Mouse (Mus musculus) limb, embryonic 10.5 days (tissue): ENCODE data around the gene Zfp385a. TPM values are rescaled to one million over a fixed set of nuclear protein-coding genes. Genes with fewer than 3 reads are reported as not detected.
"Not testable (repeated sequence)": the region's sequence is repeated elsewhere in the genome, so short reads cannot be mapped to it uniquely, and the experiment has no call there.

ENCODE experiments used
- DNase-seq: peaks from one replicate; pipeline ENCODE4 v3.0.0-alpha.2; 2017; ENCODE audit warnings: low spot score
- H3K27ac ChIP-seq: fragments of 300-500 bp; sonication (generic); 2 replicates; pipeline ENCODE4 v1.5.1; 2016; ENCODE audit warnings: mild to moderate bottlenecking
- H3K27me3 ChIP-seq: fragments of 300-500 bp; sonication (generic); 2 replicates; pipeline ENCODE4 v1.6.1; 2016; ENCODE audit warnings: low read depth, mild to moderate bottlenecking; ENCODE audit not compliant: poor library complexity, severe bottlenecking
- H3K36me3 ChIP-seq: fragments of 300-500 bp; sonication (generic); 2 replicates; pipeline ENCODE4 v1.6.1; 2016; ENCODE audit warnings: mild to moderate bottlenecking, moderate library complexity
- H3K4me1 ChIP-seq: fragments of 300-500 bp; sonication (generic); 2 replicates; pipeline ENCODE4 v1.6.1; 2016
- H3K4me3 ChIP-seq: fragments of 300-500 bp; sonication (generic); 2 replicates; pipeline ENCODE4 v1.5.1; 2016; ENCODE audit warnings: mild to moderate bottlenecking, moderate library complexity
- H3K9me3 ChIP-seq: fragments of 300-500 bp; sonication (generic); replicated peaks from 2 replicates; pipeline ENCODE4 v1.6.1; 2016; ENCODE audit warnings: mild to moderate bottlenecking
- WGBS: fragments of 180-500 bp; shearing (Covaris S2); methylation state at CpG from one replicate; pipeline ENCODE4 v1.1.7; 2016; 5-methylcytosine and 5-hydroxymethylcytosine counted together
- microRNA counts: library from miRNA; unstranded; fragments of <30 nt; microRNA quantifications from one replicate; lab custom pipeline; 2017
- microRNA-seq: library from miRNA; unstranded; fragments of <30 nt; microRNA quantifications from one replicate; pipeline ENCODE4, GENCODE M21; 2017
- polyA plus RNA-seq: library from polyadenylated mRNA; unstranded; fragments of >200 nt; fragmentation: Nextera tagmentation; extraction: Ambion mirVana; gene quantifications from 2 replicates; pipeline ENCODE4 v1.2.1, GENCODE M21; 2016

The Zfp385a gene
- polyA plus RNA-seq, 1 experiment from 2014 or later = 22.8 TPM

GRCm38 (mm10) chr15:103284066-103284465 lies 55.8 kb downstream of the Zfp385a start:
- peaks cover 37% of the 10 kb centered on the region for H3K4me1 ChIP-seq
- DNase-seq = peak; percentile 77
- H3K9me3 ChIP-seq = no peaks in the 10 kb centered on the region
- WGBS = 55% methylated on average over 3 of the region's 3 CpGs
- H3K36me3 ChIP-seq = peaks cover 19% of the 10 kb centered on the region
- no peak overlapping the region for H3K27ac ChIP-seq
- H3K4me3 ChIP-seq = no peak overlapping the region
- no peaks in the 10 kb centered on the region for H3K27me3 ChIP-seq

GRCm38 (mm10) chr15:103281465-103282205 lies 58.3 kb downstream of the Zfp385a start:
- H3K36me3 ChIP-seq = peaks cover 12% of the 10 kb centered on the region
- no peak overlapping the region for H3K4me3 ChIP-seq
- no peak overlapping the region for H3K27ac ChIP-seq
- 95% methylated on average over 3 of the region's 3 CpGs for WGBS
- DNase-seq = no peak
- H3K9me3 ChIP-seq = no peaks in the 10 kb centered on the region
- H3K27me3 ChIP-seq = no peaks in the 10 kb centered on the region
- peaks cover 41% of the 10 kb centered on the region for H3K4me1 ChIP-seq

GRCm38 (mm10) chr15:103280817-103281464 lies 59.0 kb downstream of the Zfp385a start:
- Histone ChIP-seq H3K4me1 (peaks cover 39% of the 10 kb centered on the region), H3K4me3 (no peak overlapping the region), H3K9me3 (no peaks in the 10 kb centered on the region), H3K27me3 (no peaks in the 10 kb centered on the region), H3K27ac (no peak overlapping the region), H3K36me3 (peaks cover 9% of the 10 kb centered on the region; the same call in 1 of the 2 replicates)
- WGBS = 73% methylated on average over 3 of the region's 3 CpGs
- peak; percentile 50 for DNase-seq

- H3K9me3 ChIP-seq = no peaks in the 10 kb centered on the region
- H3K4me1 ChIP-seq = peaks cover 27% of the 10 kb centered on the region
- H3K27ac ChIP-seq = 0 out of 2 replicates have a peak overlapping the region, but pooled peaks have one; percentile 1
- no peak for DNase-seq
- no peaks in the 10 kb centered on the region for H3K27me3 ChIP-seq
- 68% methylated on average over 3 of the region's 3 CpGs for WGBS
- no peak overlapping the region for H3K4me3 ChIP-seq
- peaks cover 9% of the 10 kb centered on the region; the same call in 1 of the 2 replicates for H3K36me3 ChIP-seq
Measured at GRCm38 (mm10) chr15:103279750-103280149, 60.1 kb downstream of the Zfp385a start.

- Histone ChIP-seq H3K4me1 (peaks cover 37% of the 10 kb centered on the region), H3K27ac (0 out of 2 replicates have a peak overlapping the region, but pooled peaks have one; percentile 8)
- no peak for DNase-seq
Measured at GRCm38 (mm10) chr15:103277949-103278348, 61.9 kb downstream of the Zfp385a start.

GRCm38 (mm10) chr15:103275943-103276342 lies 64.0 kb downstream of the Zfp385a start:
- peaks cover 37% of the 10 kb centered on the region for H3K4me1 ChIP-seq
- not testable (repeated sequence) for H3K9me3 ChIP-seq, H3K36me3 ChIP-seq, H3K27ac ChIP-seq, H3K4me3 ChIP-seq, H3K27me3 ChIP-seq, DNase-seq
- WGBS = 94% methylated on average over 3 of the region's 3 CpGs

More at GRCm38 (mm10) chr15:103277949-103278348, 61.9 kb downstream of the Zfp385a start:
- Histone ChIP-seq H3K36me3 (peaks cover 6% of the 10 kb centered on the region; the same call in 1 of the 2 replicates), H3K9me3 (no peaks in the 10 kb centered on the region), H3K27me3 (no peaks in the 10 kb centered on the region), H3K4me3 (no peak overlapping the region)
- WGBS = 46% methylated on average over 7 of the region's 7 CpGs

- under 1% methylated on average over 38 of the region's 38 CpGs for WGBS
- Histone ChIP-seq H3K27ac (peak within 1 kb of the TSS; percentile 87), H3K27me3 (no peaks in the 10 kb centered on the region), H3K4me3 (peak within 1 kb of the TSS; percentile 89), H3K36me3 (no peaks in the 10 kb centered on the region), H3K4me1 (peaks cover 22% of the 10 kb centered on the region), H3K9me3 (no peaks in the 10 kb centered on the region)
- peak; percentile 89 for DNase-seq
Measured at GRCm38 (mm10) chr15:103272419-103273279, 67.2 kb downstream of the Zfp385a start, which contains the start of gene Copz1. Gene Copz1 (plus strand): TSS chr15:103272714.

GRCm38 (mm10) chr15:103268903-103269302 lies 71.0 kb downstream of the Zfp385a start:
- Histone ChIP-seq H3K36me3 (no peaks in the 10 kb centered on the region), H3K27me3 (no peaks in the 10 kb centered on the region), H3K27ac (no peak overlapping the region), H3K4me1 (peaks cover 8% of the 10 kb centered on the region), H3K4me3 (no peak overlapping the region), H3K9me3 (no peaks in the 10 kb centered on the region)
- DNase-seq = no peak
- whole genome bisulfite sequencing = 85% methylated on average over 4 of the region's 4 CpGs

- Histone ChIP-seq H3K36me3 (no peaks in the 10 kb centered on the region), H3K4me3 (no peak overlapping the region), H3K9me3 (no peaks in the 10 kb centered on the region), H3K27ac (no peak overlapping the region), H3K4me1 (no peaks in the 10 kb centered on the region; the same call in 1 of the 2 replicates), H3K27me3 (no peaks in the 10 kb centered on the region)
- no peak for DNase-seq
- WGBS = 92% methylated on average over 2 of the region's 2 CpGs
Measured at GRCm38 (mm10) chr15:103264794-103265193, 75.1 kb downstream of the Zfp385a start.

MicroRNAs within 50 kb of the gene (microRNA counts, 519-probe panel; counts per million panel counts)
- 5,319 counts per million, percentile 89 among the panel's probes with 10 or more counts for microRNA mmu-miR-148b (lab: Ali Mortazavi, UCI)

Small RNA genes within 50 kb of the gene (microRNA-seq; reads per million reads assigned to microRNA genes)
- gene Mir148b (176 reads per million, percentile 57 among the genes with 10 or more reads in this experiment), gene Mir6963 (not detected)

Other genes starting within 250 kb of the Zfp385a start
- gene Smug1, start 173.0 kb downstream of the Zfp385a start, polyA plus RNA-seq = 16.2 and 16.8 TPM in 2 replicates
- gene Cbx5, start 100.3 kb downstream of the Zfp385a start, polyA plus RNA-seq = 191 and 215 TPM in 2 replicates
- gene Hnrnpa1, start 99.7 kb downstream of the Zfp385a start, polyA plus RNA-seq = 1,775 and 1,966 TPM in 2 replicates
- gene Nfe2, start 81.7 kb downstream of the Zfp385a start, polyA plus RNA-seq = 5.9 and 6.1 TPM in 2 replicates
- 305 and 309 TPM in 2 replicates for gene Copz1, start 67.4 kb downstream of the Zfp385a start, polyA plus RNA-seq
- gene Gpr84, start 29.5 kb downstream of the Zfp385a start, polyA plus RNA-seq = 0.28 and 0.30 TPM in 2 replicates
- 33.5 and 36.6 TPM in 2 replicates for gene Itga5, start 26.7 kb upstream of the Zfp385a start, polyA plus RNA-seq
- not detected in 2 replicates for gene Gtsf1, start 90.4 kb upstream of the Zfp385a start, polyA plus RNA-seq
- not detected in 2 replicates for gene Gtsf2, start 108.4 kb upstream of the Zfp385a start, polyA plus RNA-seq
- 1.1 and 1.4 TPM in 2 replicates for gene Nckap1l, start 113.7 kb upstream of the Zfp385a start, polyA plus RNA-seq
- gene Pde1b, start 162.9 kb upstream of the Zfp385a start, polyA plus RNA-seq = 2.0 and 2.9 TPM in 2 replicates
- gene Ppp1r1a, start 197.9 kb upstream of the Zfp385a start, polyA plus RNA-seq = 3.5 and 6.5 TPM in 2 replicates
- not detected in 2 replicates for gene Glycam1, start 225.0 kb upstream of the Zfp385a start, polyA plus RNA-seq